Mouse (Mus musculus) left cerebral cortex, adult 18-20 months (tissue): ENCODE measurements around the gene Btbd35f13. TPM values are rescaled to one million over a fixed set of nuclear protein-coding genes. Genes with fewer than 3 reads are reported as not detected.
"Not testable (repeated sequence)": the region's sequence is repeated elsewhere in the genome, so short reads cannot be mapped to it uniquely, and the experiment has no call there.

Experiments used
- DNase-seq, 2 experiments: peaks; one replicate each; pipeline ENCODE4 v3.0.0; 2021 to 2022; ENCODE audit warnings: low spot score in 2 of 2, mixed read lengths in 1 of 2
- long read RNA-seq, 2 experiments: library from polyadenylated mRNA; stranded (forward); transcript quantifications; one replicate each; pipeline ENCODE4 v2.0.0; 2021
- total RNA-seq, 2 experiments: library from RNA; stranded (reverse); gene quantifications; 2 replicates each; pipeline ENCODE4 v1.2.3; 2021

Btbd35f13 gene
- not detected for total RNA-seq
- long read RNA-seq, experiment 1 = 0 reads
- long read RNA-seq, experiment 2 = 0 reads

GRCm38 (mm10) chrX:33656872-33657271 lies at the start of gene Btbd35f13:
Gene Btbd35f13, plus strand, starts transcription at chrX:33657172.
- not testable (repeated sequence) for DNase-seq

GRCm38 (mm10) chrX:33702249-33702648 lies 45.3 kb downstream of the Btbd35f13 start, which contains the start of gene Btbd35f14:
Gene Btbd35f14, minus strand, starts transcription at chrX:33702349.
- DNase-seq = not testable (repeated sequence)

Other genes starting within 250 kb of the Btbd35f13 start
- not detected for gene Btbd35f15, start 79.9 kb upstream of the Btbd35f13 start, total RNA-seq
- not detected for gene Btbd35f14, start 45.2 kb downstream of the Btbd35f13 start, total RNA-seq